ENCODE assay signal across 7 mouse cellular contexts in genomic region chr6:100155676-100156075, GRCm38 (mm10).
DNase-seq lines count a peak whose midpoint lies in the region; ATAC-seq lines count a peak whose summit lies in the region.

No protein-coding gene starts in this region.

- H3K4me1 ChIP-seq in heart, embryonic 15.5 days (replicated peaks): peaks cover 28% of the 10 kb centered on the region

- no peak overlapping the region; the same call in 1 of the 2 replicates for H3K4me2 ChIP-seq in heart, embryonic 15.5 days

- no peak for ATAC-seq in heart, embryonic 15.5 days (replicated peaks; ENCODE audit: insufficient number of reproducible peaks, insufficient read depth, low FRiP score, low read depth)
- ATAC-seq in megakaryocyte-erythroid progenitor cell, adult 5-6 weeks (replicated peaks; ENCODE audit: low FRiP score, low TSS enrichment, poor library complexity, severe bottlenecking): 0 out of 2 replicates have a peak, but pooled peaks have one; percentile 2
- no peak for ATAC-seq in activated CD4-positive, CD25-positive, alpha-beta regulatory T cell, adult 4 months

- no peaks in the 10 kb centered on the region for H3K36me3 ChIP-seq in heart, embryonic 15.5 days

- peak overlapping the region; percentile 32; the same call in 1 of the 2 replicates for H3K27ac ChIP-seq in heart, embryonic 15.5 days

- no peaks in the 10 kb centered on the region for H3K9me3 ChIP-seq in heart, embryonic 15.5 days (replicated peaks)

- H3K27me3 ChIP-seq in heart, embryonic 15.5 days: no peaks in the 10 kb centered on the region

- no peak overlapping the region for H3K9ac ChIP-seq in heart, embryonic 15.5 days

- no peak overlapping the region for H3K4me3 ChIP-seq in heart, embryonic 15.5 days

- DNase-seq in ES-CJ7 (ENCODE audit: low read depth, low spot score): peak; percentile 31
- peak; percentile 81 for DNase-seq in adrenal gland, adult 2 months
- peak; percentile 79 to 88 for DNase-seq in kidney, postnatal 25 days
- DNase-seq in spleen, postnatal 14 days (ENCODE audit: low spot score in 2 of 2): no peak

- WGBS in heart, embryonic 15.5 days: 49% methylated on average over 20 of the region's 20 CpGs

Comparison
In these comparisons a context has a peak if more than half of its experiments do, and no peak if none do; other contexts are left out.
1. DNase-seq: peak in ES-CJ7 (single experiment), adrenal gland, adult 2 months (single experiment) and kidney, postnatal 25 days (2 of 2); none in spleen, postnatal 14 days (0 of 2).